Comparison of ENCODE assay signal across 7 mouse cellular contexts in the genomic region with DNA sequence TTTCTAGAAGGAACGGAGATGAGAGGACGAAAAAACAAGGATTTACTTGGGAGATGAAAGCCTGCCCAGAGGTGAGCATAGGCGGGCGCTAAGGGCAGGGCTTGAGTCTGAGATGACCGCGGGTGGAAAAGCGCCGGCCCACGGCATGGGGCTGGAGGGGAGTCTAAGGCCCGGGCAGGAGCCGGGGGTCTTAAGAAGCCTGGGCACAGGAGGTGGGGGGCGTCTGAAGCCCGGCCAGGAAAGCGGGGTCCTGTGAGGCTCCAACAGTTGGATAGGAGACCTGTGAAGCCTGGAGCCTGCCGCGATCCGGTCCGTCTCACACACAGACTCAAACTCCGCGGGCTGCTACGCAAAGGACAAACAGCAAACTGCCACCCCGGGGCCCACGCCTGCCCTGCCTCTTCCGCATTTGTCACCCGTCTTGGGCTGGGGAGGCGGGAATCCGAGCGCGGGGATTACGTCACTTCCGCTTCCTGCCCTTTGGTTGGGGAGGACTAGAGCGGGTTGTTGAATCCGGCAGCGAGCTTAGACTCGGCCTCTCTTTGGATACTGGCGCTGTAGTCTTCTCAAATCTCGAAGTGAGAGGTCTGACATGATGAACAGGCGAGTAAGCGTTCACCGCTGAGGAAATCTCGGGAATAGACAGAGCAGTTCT. TPM values are rescaled to one million over a fixed set of nuclear protein-coding genes. Genes with fewer than 3 reads are reported as not detected.
A peak's percentile ranks its signal among the peaks of the same experiment; 100 is the strongest.
DNase-seq lines count a peak whose midpoint lies in the region; ATAC-seq lines count a peak whose summit lies in the region.

TSS of gene Ccdc15 (minus strand) at position 445 of the 655 bp plus-strand sequence.

- no peaks in the 10 kb centered on the region for H3K9me3 ChIP-seq in intestine, embryonic 15.5 days
- H3K9me3 ChIP-seq in midbrain, embryonic 10.5 days (replicated peaks) = no peaks in the 10 kb centered on the region

- H3K27ac ChIP-seq in intestine, embryonic 15.5 days = peak within 1 kb of the TSS; percentile 94
- H3K27ac ChIP-seq in midbrain, embryonic 10.5 days (replicated peaks) = peak within 1 kb of the TSS; percentile 92

- under 1% methylated on average over 41 of the region's 41 CpGs for WGBS in intestine, embryonic 15.5 days
- under 1% methylated on average over 41 of the region's 41 CpGs for WGBS in midbrain, embryonic 10.5 days

- peak; percentile 98 for DNase-seq in adrenal gland, adult 2 months
- DNase-seq in embryo, embryonic 11.5 days (ENCODE audit: low read depth, low spot score) = peak; percentile 96
- DNase-seq in gastrocnemius, postnatal 36 days = peak; percentile 89 to 96
- peak; percentile 97 to 98 for DNase-seq in left cerebral cortex, postnatal 25 days (ENCODE audit: low spot score in 2 of 2)
- peak; percentile 98 for DNase-seq in midbrain, embryonic 10.5 days (ENCODE audit: low spot score)
- peak; percentile 97 for DNase-seq in right cerebral cortex, postnatal 4 days

- H3K36me3 ChIP-seq in intestine, embryonic 15.5 days = no peaks in the 10 kb centered on the region
- H3K36me3 ChIP-seq in midbrain, embryonic 10.5 days = peaks cover 12% of the 10 kb centered on the region; the same call in 1 of the 2 replicates

- H3K9ac ChIP-seq in intestine, embryonic 15.5 days = peak within 1 kb of the TSS; percentile 92

- intact Hi-C loops in gastrocnemius, postnatal 36 days (cut with DNase I) = no loop called here
- intact Hi-C loops in left cerebral cortex, postnatal 25 days (cut with DNase I) = no loop called here

- H3K4me2 ChIP-seq in intestine, embryonic 15.5 days (replicated peaks) = peak within 1 kb of the TSS; percentile 82

- H3K27me3 ChIP-seq in intestine, embryonic 15.5 days (replicated peaks) = no peaks in the 10 kb centered on the region
- H3K27me3 ChIP-seq in midbrain, embryonic 10.5 days (ENCODE audit: low read depth, poor library complexity, severe bottlenecking) = no peaks in the 10 kb centered on the region

- H3K4me3 ChIP-seq in intestine, embryonic 15.5 days (replicated peaks) = peak within 1 kb of the TSS; percentile 78
- H3K4me3 ChIP-seq in midbrain, embryonic 10.5 days = peak within 1 kb of the TSS; percentile 67

- peak; percentile 99 for ATAC-seq in intestine, embryonic 15.5 days

- no peaks in the 10 kb centered on the region for H3K4me1 ChIP-seq in intestine, embryonic 15.5 days (replicated peaks)
- H3K4me1 ChIP-seq in midbrain, embryonic 10.5 days = peaks cover 18% of the 10 kb centered on the region

RNA-seq across cellular contexts. Expression of gene Ccdc15, which starts in this region (rescaled TPM):
- 1 to 10 TPM; 2.0 to 2.3 TPM for total RNA-seq in adrenal gland, adult 2 months (2021)
- polyA plus RNA-seq in adrenal gland, adult 2 months (2012; rRNA removed) = 3.0 and 3.2 TPM in 2 replicates
- total RNA-seq in gastrocnemius, postnatal 36 days (2021) = 1 to 10 TPM; 1.1 to 1.5 TPM
- polyA plus RNA-seq in intestine, embryonic 15.5 days (2015; fragmentation: Nextera tagmentation; extraction: Ambion mirVana) = 5.0 and 6.1 TPM in 2 replicates
- total RNA-seq in left cerebral cortex, postnatal 25 days (2021) = 1 to 10 TPM; 1.5 to 2.2 TPM
- polyA plus RNA-seq in midbrain, embryonic 10.5 days (2016; fragmentation: Nextera tagmentation; extraction: Ambion mirVana) = 11.7 and 13.1 TPM in 2 replicates

Comparison
In these comparisons a context has a peak if more than half of its experiments do, and no peak if none do; other contexts are left out.
1. Peak in every context shown above with its lines: DNase-seq, ATAC-seq, H3K4me3 ChIP-seq and H3K27ac ChIP-seq.